Mouse (Mus musculus) lung, postnatal 25 days (tissue): ENCODE data around the gene Mia.
A peak's percentile ranks its signal among the peaks of the same experiment; 100 is the strongest.

Experiments used
- DNase-seq: peaks from one replicate; pipeline ENCODE4 v3.0.0; 2022; ENCODE audit warnings: low spot score

The Mia gene

DNA sequence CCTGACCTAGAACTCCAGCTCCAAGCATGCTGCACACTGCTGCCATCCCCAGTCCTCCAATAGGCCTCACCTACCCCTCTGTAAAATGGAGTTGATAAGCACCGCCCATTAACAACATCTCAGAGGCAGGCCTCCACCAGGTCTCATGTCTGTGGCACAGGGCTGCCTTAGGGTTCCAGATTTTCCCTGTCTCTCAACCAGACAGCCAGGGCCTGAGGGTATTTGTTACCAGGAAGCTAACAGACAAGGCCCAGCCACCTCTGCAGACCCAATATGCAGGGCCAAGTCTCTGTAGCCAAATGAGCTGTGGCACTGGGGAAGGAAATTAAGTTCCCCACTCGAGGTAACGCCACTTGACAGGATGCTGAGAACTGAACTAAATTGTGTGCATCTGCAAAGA is 20.0 kb downstream of the Mia start:
- DNase-seq = no peak

- peak; percentile 91 for DNase-seq
Measured at GRCm38 (mm10) chr7:27159882-27160281, 21.1 kb downstream of the Mia start.

DNA sequence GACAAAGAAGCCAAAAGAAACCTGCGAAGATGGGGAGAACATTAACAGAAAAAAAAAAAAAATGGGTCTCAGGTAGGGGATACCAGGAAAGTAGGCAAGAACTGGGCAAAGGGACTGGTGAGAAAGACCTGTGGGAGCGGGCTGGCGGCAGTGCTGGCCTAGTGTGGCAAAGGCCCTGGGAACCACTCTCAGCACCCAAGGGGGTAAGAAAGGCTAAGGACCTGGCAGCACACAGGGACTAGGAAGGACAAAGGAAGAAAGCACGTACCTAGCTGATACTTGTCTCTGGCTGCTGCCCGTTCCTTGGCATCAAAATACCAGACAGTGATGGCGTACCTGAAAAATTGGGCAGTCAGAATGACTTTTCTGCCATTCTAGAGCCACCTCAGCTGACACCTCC is 21.7 kb downstream of the Mia start:
- no peak for DNase-seq

GRCm38 (mm10) chr7:27158171-27158570 is 22.8 kb downstream of the Mia start:
- no peak for DNase-seq

DNA sequence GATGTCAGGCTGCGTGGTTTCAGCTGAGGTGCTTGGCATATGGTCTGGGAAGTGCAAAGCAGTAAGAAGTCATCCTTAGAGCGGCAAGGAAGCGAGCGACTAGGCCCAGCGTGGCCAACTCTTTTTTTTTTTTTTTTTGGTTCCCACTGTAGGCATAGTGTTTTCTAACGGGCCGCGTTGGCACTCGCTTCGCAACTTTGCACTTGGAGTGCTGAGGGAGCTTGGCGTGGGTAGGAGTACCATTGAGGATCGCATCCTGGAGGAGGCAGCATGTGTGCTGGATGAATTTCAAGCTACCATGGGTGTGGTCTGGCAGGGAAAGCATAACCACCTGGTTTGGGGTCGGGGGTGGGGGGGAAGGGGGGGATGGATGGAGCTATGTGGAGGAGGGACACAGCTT is 25.0 kb downstream of the Mia start:
- DNase-seq = no peak

DNA sequence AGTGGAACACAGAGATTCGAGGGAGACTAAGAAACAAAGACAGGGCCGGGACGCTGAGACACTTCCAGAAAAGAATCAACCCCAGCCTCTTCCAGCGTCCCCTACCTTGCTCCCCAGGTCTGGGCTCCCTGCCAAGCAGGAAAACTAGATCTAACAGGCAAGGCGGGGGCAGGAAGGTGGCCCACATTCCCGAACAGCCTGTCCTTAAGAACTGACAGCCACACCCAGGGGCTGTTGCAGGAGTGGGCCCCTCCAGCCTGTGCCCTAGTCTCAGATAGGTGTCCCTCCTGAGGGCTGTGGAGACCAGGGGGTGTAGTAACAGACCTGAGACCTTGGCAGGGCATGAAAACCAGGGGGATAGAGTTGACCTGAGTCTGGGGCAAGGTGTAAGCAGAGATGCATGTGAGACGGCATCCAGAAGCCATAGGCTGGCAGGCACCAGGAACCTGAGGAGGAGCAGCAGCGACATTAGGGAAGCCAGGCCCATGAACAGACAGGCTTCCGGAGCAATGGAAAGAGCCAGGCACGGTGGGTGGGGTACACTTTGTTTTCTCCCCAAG is 27.7 kb downstream of the Mia start, which contains the start of gene Cyp2t4:
Gene Cyp2t4 (plus strand): TSS at position 510 of the 560 bp plus-strand sequence.
- DNase-seq = peak; percentile 77

- DNase-seq = no peak
Measured at GRCm38 (mm10) chr7:27136410-27136996, 44.5 kb downstream of the Mia start.

DNA sequence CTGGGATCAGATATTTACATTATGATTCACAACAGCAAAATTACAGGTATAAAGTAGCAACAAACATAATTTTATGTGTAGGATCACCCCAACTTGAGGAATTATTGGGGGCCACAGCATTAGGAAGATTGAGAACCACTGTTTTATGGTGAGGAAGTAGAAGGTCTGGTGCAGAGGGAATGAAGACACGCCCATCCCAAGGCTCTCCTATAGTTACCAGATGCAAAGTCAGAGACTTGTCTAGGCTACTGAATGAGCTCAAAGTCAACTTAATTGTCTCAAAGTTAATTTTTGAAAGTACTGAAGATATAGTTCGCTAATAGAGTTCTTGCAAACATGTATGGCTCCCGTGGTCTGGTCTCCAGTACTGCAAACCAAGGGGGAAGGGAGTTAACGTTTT is 47.2 kb downstream of the Mia start:
- no peak for DNase-seq

DNA sequence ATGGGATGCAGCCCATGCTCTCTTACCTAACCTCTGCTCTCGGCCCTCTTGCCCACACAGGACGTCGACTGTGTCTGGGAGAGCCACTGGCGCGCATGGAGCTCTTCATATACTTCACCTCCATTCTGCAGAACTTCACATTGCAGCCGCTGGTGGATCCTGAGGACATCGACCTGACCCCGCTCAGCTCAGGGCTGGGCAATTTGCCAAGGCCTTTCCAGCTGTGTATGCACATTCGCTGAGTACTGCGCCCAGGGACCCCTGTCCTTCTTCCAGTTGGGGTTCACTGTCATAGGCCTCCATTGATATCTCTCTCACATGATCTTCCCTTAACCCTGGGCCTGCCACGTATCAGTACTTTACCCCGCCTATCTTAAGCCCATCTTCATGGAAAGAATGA is 47.8 kb downstream of the Mia start:
- DNase-seq = no peak

GRCm38 (mm10) chr7:27132588-27132987 is 48.4 kb downstream of the Mia start:
- no peak for DNase-seq

DNA sequence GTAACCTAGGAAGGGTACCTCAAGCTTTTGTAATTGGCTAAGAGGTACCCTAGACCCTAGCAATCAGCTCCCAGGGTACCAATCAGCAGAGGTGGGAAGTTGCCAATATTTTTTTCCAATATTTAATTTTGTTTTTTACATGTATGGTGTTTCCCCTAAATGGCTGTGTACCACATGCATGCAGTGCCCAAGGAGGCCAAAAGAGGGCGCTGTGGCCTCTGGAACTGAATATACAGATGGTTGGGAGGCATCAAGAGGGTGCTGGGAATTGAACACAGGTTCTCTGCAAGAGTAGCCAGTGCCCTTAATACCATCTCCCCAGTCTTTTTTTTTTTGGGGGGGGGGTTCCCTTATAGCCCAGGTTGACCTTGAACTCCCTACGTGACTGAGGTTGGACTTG is 49.6 kb downstream of the Mia start:
- no peak for DNase-seq

- no peak for DNase-seq
Measured at GRCm38 (mm10) chr7:27130521-27131370, 50.2 kb downstream of the Mia start.

DNA sequence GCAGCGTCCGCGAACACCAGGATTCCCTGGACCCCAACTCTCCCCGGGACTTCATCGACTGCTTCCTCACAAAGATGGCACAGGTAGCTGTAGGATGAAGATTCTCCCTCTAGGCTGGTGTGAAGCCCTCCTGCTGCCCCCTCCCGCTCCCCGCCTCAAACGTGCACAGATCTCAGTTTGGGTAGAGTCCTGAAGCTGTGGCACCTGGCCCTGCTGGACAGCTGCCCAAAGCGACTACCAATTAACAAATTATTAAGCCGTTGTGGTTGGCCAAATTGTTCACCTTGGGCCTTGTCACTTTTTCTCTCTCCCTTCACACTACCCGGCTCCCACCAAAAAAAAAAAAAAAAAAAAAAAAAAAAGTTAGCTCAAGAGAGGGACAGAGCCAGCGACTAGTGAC is 51.1 kb downstream of the Mia start:
- DNase-seq = no peak
